Mouse (Mus musculus): ENCODE measurements around the gene Rassf1.

GRCm38 (mm10) chr9:107582509-107583062 is 31.2 kb downstream of the Rassf1 start:
- TF ChIP-seq GATA1 (IDR thresholded peaks at IDR 0.05; ENCODE audit: borderline replicate concordance, low read length) = no peak
- TF ChIP-seq FLI1 (IDR thresholded peaks at IDR 0.05; ENCODE audit: low read length) = no peak

All from megakaryocyte, embryonic 14.5 days (primary cell).